Mouse (Mus musculus) MEL (cell line): ENCODE results near the gene Arhgef17. TPM values are rescaled to one million over a fixed set of nuclear protein-coding genes. Genes with fewer than 3 reads are reported as not detected.

Experiments
- DNase-seq: peaks from one replicate; pipeline ENCODE4 v3.0.0; 2011; ENCODE audit warnings: low read depth, low spot score
- H3K27ac ChIP-seq: 2 replicates; pipeline ENCODE4 v1.5.1; 2012; ENCODE audit warnings: low read depth, mild to moderate bottlenecking, control low read depth, low read length, moderate library complexity; ENCODE audit not compliant: control insufficient read depth
- H3K27me3 ChIP-seq, 2 experiments: fragments of 150-350 bp in 1 of 2; sonication (generic) in 1 of 2; 2 replicates each; pipeline ENCODE4 v1.6.1; 2012; ENCODE audit warnings: low read length in 2 of 2, mild to moderate bottlenecking in 2 of 2, improper control_type of control experiment in 1 of 2, moderate library complexity in 1 of 2; ENCODE audit not compliant: insufficient read depth in 2 of 2, control insufficient read depth in 1 of 2
- H3K36me3 ChIP-seq, 2 experiments: 2 replicates each; pipeline ENCODE4 v1.6.1; 2012 to 2014; ENCODE audit warnings: low read length in 2 of 2, improper control_type of control experiment in 1 of 2, inconsistent platforms in 1 of 2, mild to moderate bottlenecking in 1 of 2; ENCODE audit not compliant: insufficient read depth in 2 of 2, control insufficient read depth in 1 of 2
- H3K4me1 ChIP-seq, 2 experiments: fragments of 150-350 bp in 1 of 2; sonication (generic) in 1 of 2; 2 replicates each; pipeline ENCODE4 v1.6.1; 2012; ENCODE audit warnings: low read length in 2 of 2, improper control_type of control experiment in 1 of 2, mild to moderate bottlenecking in 1 of 2; ENCODE audit not compliant: insufficient read depth in 2 of 2, control insufficient read depth in 1 of 2
- H3K4me3 ChIP-seq, 2 experiments: fragments of 150-350 bp in 1 of 2; sonication (generic) in 1 of 2; 2 replicates each; pipeline ENCODE4 v1.5.1; 2012; ENCODE audit warnings: low read depth in 2 of 2, low read length in 2 of 2, mild to moderate bottlenecking in 2 of 2, moderate library complexity in 2 of 2, control low read depth in 1 of 2, improper control_type of control experiment in 1 of 2; ENCODE audit not compliant: control insufficient read depth in 1 of 2, insufficient read depth in 1 of 2
- H3K79me2 ChIP-seq: 2 replicates; pipeline ENCODE4 v1.6.1; 2012; ENCODE audit warnings: mild to moderate bottlenecking, low read length, moderate library complexity; ENCODE audit not compliant: control insufficient read depth, poor library complexity, insufficient read depth
- H3K9ac ChIP-seq: 2 replicates; pipeline ENCODE4 v1.6.1; 2012; ENCODE audit warnings: low read depth, mild to moderate bottlenecking, control low read depth, low read length, moderate library complexity; ENCODE audit not compliant: control insufficient read depth, poor library complexity, severe bottlenecking
- H3K9me3 ChIP-seq: fragments of 150-350 bp; sonication (generic); replicated peaks from 2 replicates; pipeline ENCODE4 v1.6.1; 2012; ENCODE audit warnings: mild to moderate bottlenecking, low read length, improper control_type of control experiment, moderate library complexity; ENCODE audit not compliant: insufficient read depth
- BHLHE40 ChIP-seq: IDR thresholded peaks from 2 replicates; pipeline ENCODE4 v1.6.1; 2012; ENCODE audit warnings: low read depth, mild to moderate bottlenecking, inconsistent platforms, low read length, improper control_type of control experiment, borderline replicate concordance
- CHD1 ChIP-seq: IDR thresholded peaks from 2 replicates; pipeline ENCODE4 v1.6.1; 2012; ENCODE audit warnings: low read depth, mild to moderate bottlenecking, inconsistent platforms, low read length, improper control_type of control experiment
- CHD2 ChIP-seq: IDR thresholded peaks from 2 replicates; pipeline ENCODE4 v1.6.1; 2011; ENCODE audit warnings: low read length, improper control_type of control experiment
- ELF1 ChIP-seq: IDR thresholded peaks from 2 replicates; pipeline ENCODE4 v1.6.1; 2014; ENCODE audit warnings: low read depth, mild to moderate bottlenecking, inconsistent platforms, low read length, improper control_type of control experiment, moderate library complexity
- EP300 ChIP-seq, 2 experiments: IDR thresholded peaks; 2 replicates each; pipeline ENCODE4 v1.6.1; 2011; ENCODE audit warnings: improper control_type of control experiment in 2 of 2, low read length in 2 of 2, low read depth in 1 of 2, mild to moderate bottlenecking in 1 of 2
- ETS1 ChIP-seq: IDR thresholded peaks from 2 replicates; pipeline ENCODE4 v1.6.1; 2012; ENCODE audit warnings: low read depth, mild to moderate bottlenecking, inconsistent platforms, low read length, improper control_type of control experiment, moderate library complexity
- GABPA ChIP-seq: IDR thresholded peaks from 2 replicates; pipeline ENCODE4 v1.6.1; 2012; ENCODE audit warnings: low read depth, mild to moderate bottlenecking, inconsistent platforms, low read length, improper control_type of control experiment, moderate library complexity
- GATA1 ChIP-seq: IDR thresholded peaks from 2 replicates; pipeline ENCODE4 v1.6.1; 2011; ENCODE audit warnings: low read depth, low read length, improper control_type of control experiment
- HCFC1 ChIP-seq: IDR thresholded peaks from 2 replicates; pipeline ENCODE4 v1.6.1; 2012; ENCODE audit warnings: low read depth, mild to moderate bottlenecking, inconsistent platforms, low read length, improper control_type of control experiment, moderate library complexity
- JUND ChIP-seq: IDR thresholded peaks from 2 replicates; pipeline ENCODE4 v1.6.1; 2011; ENCODE audit warnings: low read depth, mild to moderate bottlenecking, improper control_type of control experiment, low read length
- KAT2A ChIP-seq: conservative IDR thresholded peaks from 2 replicates; pipeline ENCODE4 v1.6.1; 2012; ENCODE audit warnings: low read depth, low read length, improper control_type of control experiment, inconsistent platforms
- MAFK ChIP-seq: IDR thresholded peaks from 2 replicates; pipeline ENCODE4 v1.6.1; 2011; ENCODE audit warnings: low read depth, mild to moderate bottlenecking, low read length, improper control_type of control experiment, borderline replicate concordance
- MAX ChIP-seq: IDR thresholded peaks from 2 replicates; pipeline ENCODE4 v1.6.1; 2011; ENCODE audit warnings: low read length, improper control_type of control experiment
- MAZ ChIP-seq: IDR thresholded peaks from 2 replicates; pipeline ENCODE4 v1.6.1; 2012; ENCODE audit warnings: low read depth, mild to moderate bottlenecking, inconsistent platforms, low read length, improper control_type of control experiment
- MXI1 ChIP-seq: IDR thresholded peaks from 2 replicates; pipeline ENCODE4 v1.6.1; 2011; ENCODE audit warnings: mild to moderate bottlenecking, low read depth, low read length, improper control_type of control experiment
- MYB ChIP-seq: IDR thresholded peaks from 2 replicates; pipeline ENCODE4 v1.6.1; 2011; ENCODE audit warnings: mild to moderate bottlenecking, low read depth, low read length, improper control_type of control experiment
- MYC ChIP-seq: IDR thresholded peaks from 2 replicates; pipeline ENCODE4 v1.6.1; 2011; ENCODE audit warnings: low read depth, mild to moderate bottlenecking, low read length, improper control_type of control experiment, moderate library complexity
- NELFE ChIP-seq: IDR thresholded peaks from 2 replicates; pipeline ENCODE4 v1.6.1; 2011; ENCODE audit warnings: low read depth, low read length, improper control_type of control experiment
- POLR2A ChIP-seq, 2 experiments: IDR thresholded peaks; 2 replicates each; pipeline ENCODE4 v1.6.1; 2011 to 2012; ENCODE audit warnings: low read length in 2 of 2, mild to moderate bottlenecking in 2 of 2, control low read depth in 1 of 2, improper control_type of control experiment in 1 of 2, low read depth in 1 of 2, moderate library complexity in 1 of 2; ENCODE audit not compliant: control insufficient read depth in 1 of 2, insufficient read depth in 1 of 2, poor library complexity in 1 of 2
- POLR2AphosphoS2 ChIP-seq: IDR thresholded peaks from 2 replicates; pipeline ENCODE4 v1.6.1; 2011; ENCODE audit warnings: low read length, improper control_type of control experiment
- POLR2AphosphoS5 ChIP-seq: IDR thresholded peaks from 2 replicates; pipeline ENCODE4 v1.6.1; 2012; ENCODE audit warnings: low read depth, borderline replicate concordance, mild to moderate bottlenecking, inconsistent platforms, low read length, moderate library complexity, mixed read lengths
- RAD21 ChIP-seq: IDR thresholded peaks from 2 replicates; pipeline ENCODE4 v1.6.1; 2011; ENCODE audit warnings: mild to moderate bottlenecking, low read depth, low read length, improper control_type of control experiment
- RCOR1 ChIP-seq: IDR thresholded peaks from 2 replicates; pipeline ENCODE4 v1.6.1; 2012; ENCODE audit warnings: low read depth, mild to moderate bottlenecking, inconsistent platforms, low read length, improper control_type of control experiment
- SIN3A ChIP-seq: IDR thresholded peaks from 2 replicates; pipeline ENCODE4 v1.6.1; 2012; ENCODE audit warnings: low read length, improper control_type of control experiment, inconsistent platforms
- SMC3 ChIP-seq: IDR thresholded peaks from 2 replicates; pipeline ENCODE4 v1.6.1; 2011; ENCODE audit warnings: low read depth, low read length, improper control_type of control experiment
- TAL1 ChIP-seq: IDR thresholded peaks from 2 replicates; pipeline ENCODE4 v1.6.1; 2012; ENCODE audit warnings: mild to moderate bottlenecking, inconsistent platforms, low read length, moderate library complexity, mixed read lengths
- TBP ChIP-seq: IDR thresholded peaks from 2 replicates; pipeline ENCODE4 v1.8.0; 2011; ENCODE audit warnings: low read depth, low read length, improper control_type of control experiment
- TCF12 ChIP-seq: IDR thresholded peaks from 2 replicates; pipeline ENCODE4 v1.6.1; 2014; ENCODE audit warnings: low read depth, mild to moderate bottlenecking, inconsistent platforms, low read length, improper control_type of control experiment, moderate library complexity
- UBTF ChIP-seq: IDR thresholded peaks from 2 replicates; pipeline ENCODE4 v1.6.1; 2012; ENCODE audit warnings: low read depth, mild to moderate bottlenecking, inconsistent platforms, low read length, improper control_type of control experiment, moderate library complexity, borderline replicate concordance; ENCODE audit not compliant: insufficient read depth
- USF1 ChIP-seq: IDR thresholded peaks from 2 replicates; pipeline ENCODE4 v1.6.1; 2014; ENCODE audit warnings: low read depth, mild to moderate bottlenecking, inconsistent platforms, low read length, improper control_type of control experiment, moderate library complexity
- ZKSCAN1 ChIP-seq: IDR thresholded peaks from 2 replicates; pipeline ENCODE4 v1.6.1; 2012; ENCODE audit warnings: low read depth, mild to moderate bottlenecking, inconsistent platforms, low read length, improper control_type of control experiment, moderate library complexity
- ZMIZ1 ChIP-seq: IDR thresholded peaks from 2 replicates; pipeline ENCODE4 v1.6.1; 2012; ENCODE audit warnings: low read depth, mild to moderate bottlenecking, inconsistent platforms, low read length, improper control_type of control experiment, moderate library complexity
- ZNF384 ChIP-seq: IDR thresholded peaks from 2 replicates; pipeline ENCODE4 v1.6.1; 2012; ENCODE audit warnings: low read depth, mild to moderate bottlenecking, inconsistent platforms, low read length, improper control_type of control experiment
- polyA plus RNA-seq, 2 experiments: library from polyadenylated mRNA; stranded (reverse) in 1 of 2; unstranded in 1 of 2; fragments of >175 nt in 1 of 2; fragments of >200 nt in 1 of 2; gene quantifications; 2 replicates each; pipeline versions ENCODE4 v1.2.1 to v1.2.4; 2012; ENCODE audit warnings: low replicate concordance in 2 of 2, low read depth in 1 of 2; ENCODE audit not compliant: insufficient read length in 2 of 2, insufficient read depth in 1 of 2, missing spikeins in 1 of 2
- total RNA-seq: library from RNA; depleted of rRNA; stranded (reverse); fragments of 300-350 nt; gene quantifications from 2 replicates; pipeline ENCODE4 v1.2.3, GENCODE M21; 2012

The Arhgef17 gene
- total and polyA plus RNA-seq, 3 experiments, result under 0.01 TPM; not detected in 2

GRCm38 (mm10) chr7:100961146-100961545 lies 29.2 kb upstream of the Arhgef17 start:
- H3K27me3 ChIP-seq, result peaks cover 0 to 3% of the 10 kb centered on the region in 2 experiments; a peak in 2 of 4 replicates
- H3K27ac ChIP-seq, result no peak overlapping the region
- H3K4me3 ChIP-seq, result no peak overlapping the region

GRCm38 (mm10) chr7:100960462-100960861 lies 28.6 kb upstream of the Arhgef17 start:
- DNase-seq, result no peak
- H3K27ac ChIP-seq, result no peak overlapping the region
- peaks cover 0 to 3% of the 10 kb centered on the region in 2 experiments; a peak in 2 of 4 replicates for H3K27me3 ChIP-seq

More at GRCm38 (mm10) chr7:100961146-100961545, 29.2 kb upstream of the Arhgef17 start:
- TF ChIP-seq ZNF384 (no peak), EP300 (IDR thresholded peaks at IDR 0.05; ENCODE audit: low read depth in 1 of 2, low read length in 2 of 2) (no peak), GABPA (no peak), KAT2A (no peak), ELF1 (no peak), SIN3A (no peak), TCF12 (no peak), MYB (no peak), MYC (no peak), RAD21 (no peak), ZMIZ1 (no peak), NELFE (no peak), USF1 (no peak), SMC3 (no peak), POLR2A (IDR thresholded peaks at IDR 0.05; ENCODE audit: control insufficient read depth in 1 of 2, insufficient read depth in 1 of 2, low read depth in 1 of 2, low read length in 2 of 2, poor library complexity in 1 of 2) (no peak), MXI1 (no peak), BHLHE40 (no peak), POLR2AphosphoS2 (no peak), TBP (no peak), ETS1 (no peak)
- DNase-seq, result no peak
- Histone ChIP-seq H3K4me1 (no peaks in the 10 kb centered on the region), H3K36me3 (no peaks in the 10 kb centered on the region), H3K9ac (no peak overlapping the region), H3K9me3 (no peaks in the 10 kb centered on the region), H3K79me2 (no peaks in the 10 kb centered on the region)

More at GRCm38 (mm10) chr7:100960462-100960861, 28.6 kb upstream of the Arhgef17 start:
- H3K79me2 ChIP-seq, result no peaks in the 10 kb centered on the region
- no peaks in the 10 kb centered on the region for H3K9me3 ChIP-seq
- H3K36me3 ChIP-seq, result no peaks in the 10 kb centered on the region
- no peak overlapping the region for H3K4me3 ChIP-seq
- no peak overlapping the region for H3K9ac ChIP-seq
- no peak for TF ChIP-seq MAZ
- no peak for TF ChIP-seq HCFC1
- no peak for TF ChIP-seq RCOR1
- no peak for TF ChIP-seq MAX
- TF ChIP-seq POLR2AphosphoS2, result no peak
- TF ChIP-seq CHD1, result no peak
- TF ChIP-seq RAD21, result no peak
- TF ChIP-seq CHD2, result no peak
- TF ChIP-seq POLR2AphosphoS5, result no peak
- no peak for TF ChIP-seq UBTF
- TF ChIP-seq JUND, result no peak
- no peak for TF ChIP-seq EP300 (IDR thresholded peaks at IDR 0.05; ENCODE audit: low read depth in 1 of 2, low read length in 2 of 2)
- no peak for TF ChIP-seq ZKSCAN1
- no peak for TF ChIP-seq MAFK
- TF ChIP-seq TAL1, result no peak
- TF ChIP-seq GATA1, result no peak
- TF ChIP-seq TCF12, result no peak
- TF ChIP-seq, all 39 proteins: peak for 0
- H3K4me1 ChIP-seq, result no peaks in the 10 kb centered on the region
